Mouse (Mus musculus) heart, adult 2 months (tissue): ENCODE data around the gene Mad2l2. TPM values are rescaled to one million over a fixed set of nuclear protein-coding genes. Genes with fewer than 3 reads are reported as not detected.

ENCODE experiments used
- DNase-seq, 2 experiments: peaks; one replicate each; pipeline ENCODE4 v3.0.0; 2021
- H3K27ac ChIP-seq: fragments of 200-600 bp; 2 replicates; pipeline ENCODE4 v1.8.1; 2022
- H3K27me3 ChIP-seq: fragments of 200-500 bp; 2 replicates; pipeline ENCODE4 v1.6.1; 2012; ENCODE audit warnings: mild to moderate bottlenecking, low read length, inconsistent platforms, mixed read lengths; ENCODE audit not compliant: control insufficient read depth, insufficient read depth
- H3K36me3 ChIP-seq: fragments of 200-500 bp; 2 replicates; pipeline ENCODE4 v1.6.1; 2012; ENCODE audit warnings: low read length, inconsistent platforms; ENCODE audit not compliant: control insufficient read depth, insufficient read depth
- H3K4me1 ChIP-seq: fragments of 200-500 bp; 2 replicates; pipeline ENCODE4 v1.6.1; 2011; ENCODE audit warnings: low read length; ENCODE audit not compliant: control insufficient read depth, insufficient read depth
- H3K4me3 ChIP-seq: fragments of 200-600 bp; 2 replicates; pipeline ENCODE4 v1.8.1; 2022
- H3K79me2 ChIP-seq: fragments of 200-500 bp; replicated peaks from 2 replicates; pipeline ENCODE4 v1.6.1; 2012; ENCODE audit warnings: mild to moderate bottlenecking, inconsistent platforms, low read length, moderate library complexity, mixed read lengths; ENCODE audit not compliant: control insufficient read depth, insufficient read depth
- H3K9ac ChIP-seq: fragments of 200-500 bp; 2 replicates; pipeline ENCODE4 v1.6.1; 2012; ENCODE audit warnings: low read depth, mild to moderate bottlenecking, control low read depth, inconsistent platforms, low read length, mixed read lengths
- CTCF ChIP-seq: fragments of 200-600 bp; IDR thresholded peaks from 2 replicates; pipeline ENCODE4 v1.8.1; 2022; ENCODE audit warnings: antibody characterized with exemption, mild to moderate bottlenecking, moderate library complexity
- EP300 ChIP-seq: fragments of 200-500 bp; IDR thresholded peaks from 2 replicates; pipeline ENCODE4 v1.6.1; 2011; ENCODE audit warnings: low read depth, low read length, control low read depth; ENCODE audit not compliant: insufficient read depth
- POLR2A ChIP-seq: fragments of 200-500 bp; IDR thresholded peaks from 2 replicates; pipeline ENCODE4 v1.6.1; 2011; ENCODE audit warnings: mild to moderate bottlenecking, low read depth, low read length, control low read depth; ENCODE audit not compliant: insufficient read depth
- whole genome bisulfite sequencing: fragments of 180-500 bp; shearing (Covaris S2); methylation state at CpG from one replicate; pipeline ENCODE4 v1.1.7; 2018; 5-methylcytosine and 5-hydroxymethylcytosine counted together
- intact Hi-C: fragments of 180-260 bp; cut with DNase I; formaldehyde crosslinking; loops from one replicate; pipeline ENCODE4 v1.15.1; 2025
- polyA plus RNA-seq: library from polyadenylated mRNA; depleted of rRNA; stranded (reverse); fragments of >200 nt; gene quantifications from 2 replicates; pipeline ENCODE4 v1.2.3, GENCODE M21; 2012
- total RNA-seq, 2 experiments: library from RNA; stranded (reverse); gene quantifications; 2 replicates each; pipeline ENCODE4 v1.2.3; 2021

Mad2l2 gene
- total and polyA plus RNA-seq, 3 experiments = 11.0 to 21.9 (median 13.8) TPM

GRCm38 (mm10) chr4:148085131-148085906, 44.9 kb upstream of the Mad2l2 start:
- Histone ChIP-seq H3K9ac (no peak overlapping the region), H3K27ac (peak overlapping the region; percentile 97), H3K36me3 (no peaks in the 10 kb centered on the region; the same call in 1 of the 2 replicates), H3K79me2 (peaks cover 2% of the 10 kb centered on the region), H3K4me3 (no peak overlapping the region), H3K27me3 (no peaks in the 10 kb centered on the region), H3K4me1 (peaks cover 27% of the 10 kb centered on the region)
- TF ChIP-seq EP300 (no peak), POLR2A (no peak), CTCF (no peak)
- WGBS = 49% methylated on average over 10 of the region's 10 CpGs
- intact Hi-C loops = no loop called here
- peak in 1 of 2 experiments; percentile 40 for DNase-seq

GRCm38 (mm10) chr4:148085907-148086305, 44.3 kb upstream of the Mad2l2 start:
- 60% methylated on average over 3 of the region's 3 CpGs for WGBS
- intact Hi-C loops = no loop called here
- peaks cover 27% of the 10 kb centered on the region for H3K4me1 ChIP-seq
- peaks cover 2% of the 10 kb centered on the region for H3K79me2 ChIP-seq
- H3K36me3 ChIP-seq = no peaks in the 10 kb centered on the region; the same call in 1 of the 2 replicates
- peak in 1 of 2 experiments; percentile 41 for DNase-seq
- H3K4me3 ChIP-seq = no peak overlapping the region
- no peak overlapping the region for H3K9ac ChIP-seq
- peak overlapping the region; percentile 97 for H3K27ac ChIP-seq
- H3K27me3 ChIP-seq = no peaks in the 10 kb centered on the region
- TF ChIP-seq EP300 (no peak), POLR2A (no peak), CTCF (no peak)

GRCm38 (mm10) chr4:148087091-148087906, 42.9 kb upstream of the Mad2l2 start:
- Histone ChIP-seq H3K4me1 (peaks cover 27% of the 10 kb centered on the region), H3K27me3 (no peaks in the 10 kb centered on the region), H3K79me2 (peaks cover 2% of the 10 kb centered on the region), H3K9ac (peak overlapping the region; percentile 98), H3K27ac (peak overlapping the region; percentile 97), H3K36me3 (no peaks in the 10 kb centered on the region; the same call in 1 of the 2 replicates), H3K4me3 (peak overlapping the region; percentile 96)
- DNase-seq = peak; percentile 70 to 79
- intact Hi-C loops = no loop called here
- 2% methylated on average over 30 of the region's 30 CpGs for WGBS
- TF ChIP-seq CTCF (no peak), EP300 (no peak), POLR2A (no peak)

- H3K27me3 ChIP-seq = no peaks in the 10 kb centered on the region
- WGBS = 8% methylated on average over 34 of the region's 34 CpGs
- peak; percentile 97 to 98 for DNase-seq
- peaks cover 24% of the 10 kb centered on the region for H3K4me1 ChIP-seq
- intact Hi-C loops = no loop called here
- peak within 1 kb of the TSS; percentile 97 for H3K27ac ChIP-seq
- peak within 1 kb of the TSS; percentile 98 for H3K9ac ChIP-seq
- TF ChIP-seq POLR2A = peak; percentile 60
- TF ChIP-seq CTCF = no peak
- TF ChIP-seq EP300 = no peak
- H3K4me3 ChIP-seq = peak within 1 kb of the TSS; percentile 96
- peaks cover 2% of the 10 kb centered on the region for H3K79me2 ChIP-seq
- no peaks in the 10 kb centered on the region; the same call in 1 of the 2 replicates for H3K36me3 ChIP-seq
Observed at GRCm38 (mm10) chr4:148087907-148088527, 42.2 kb upstream of the Mad2l2 start, which contains the start of gene Agtrap. Gene Agtrap (minus strand): TSS chr4:148088031.

GRCm38 (mm10) chr4:148089166-148089565, 41.0 kb upstream of the Mad2l2 start:
- no peak for DNase-seq
- no peak for TF ChIP-seq CTCF
- no peak for TF ChIP-seq POLR2A
- TF ChIP-seq EP300 = no peak
- H3K27ac ChIP-seq = no peak overlapping the region
- no peak overlapping the region for H3K9ac ChIP-seq
- H3K36me3 ChIP-seq = no peaks in the 10 kb centered on the region
- H3K4me3 ChIP-seq = no peak overlapping the region
- peaks cover 18% of the 10 kb centered on the region for H3K4me1 ChIP-seq
- 71% methylated on average over 4 of the region's 4 CpGs for WGBS
- H3K27me3 ChIP-seq = no peaks in the 10 kb centered on the region
- H3K79me2 ChIP-seq = peaks cover 2% of the 10 kb centered on the region
- intact Hi-C loops = no loop called here
